Mouse (Mus musculus) layer of hippocampus, adult 18-20 months (tissue): ENCODE results near the gene 2410002F23Rik. TPM values are rescaled to one million over a fixed set of nuclear protein-coding genes. Genes with fewer than 3 reads are reported as not detected.
"Not testable (repeated sequence)": the region's sequence is repeated elsewhere in the genome, so short reads cannot be mapped to it uniquely, and the experiment has no call there.

Source experiments
- DNase-seq, 2 experiments: peaks; one replicate each; pipeline ENCODE4 v3.0.0; 2022; ENCODE audit warnings: low spot score in 2 of 2
- long read RNA-seq: library from polyadenylated mRNA; stranded (forward); transcript quantifications from one replicate; pipeline ENCODE4 v2.0.0, GENCODE M21; 2021
- total RNA-seq, 2 experiments: library from RNA; stranded (reverse); gene quantifications; 2 replicates each; pipeline ENCODE4 v1.2.3; 2021

The 2410002F23Rik gene
- total RNA-seq: 10 to 100 TPM; 78.3 to 89.3 TPM
- long read RNA-seq, transcript 2410002F23Rik-201 (6 exons, 1,982 nt): major isoform, 48 of 84 reads
- long read RNA-seq, transcript 2410002F23Rik-208 (6 exons, 784 nt): minor isoform, 9 of 84 reads
- long read RNA-seq, partial matches to known transcripts: 10 of 84 reads
- long read RNA-seq, other reads (novel, unspliced or antisense): 12 of 84 reads

- peak; percentile 87 to 94 for DNase-seq
These were observed at the start of gene 2410002F23Rik, which contains the start of gene 1700028J19Rik for GRCm38 (mm10) chr7:44246055-44246983. Gene 2410002F23Rik (plus strand): TSS chr7:44246722. Gene 1700028J19Rik (minus strand): TSS chr7:44246695.

- DNase-seq: no peak
These were observed 48.6 kb upstream of the 2410002F23Rik start, which contains the start of gene Klk1b3 for GRCm38 (mm10) chr7:44197891-44198290. Gene Klk1b3 (plus strand): TSS chr7:44198191.

GRCm38 (mm10) chr7:44207135-44207534 lies 39.4 kb upstream of the 2410002F23Rik start, which contains the start of gene Klk1b4:
Gene Klk1b4 (plus strand): TSS chr7:44207435.
- not testable (repeated sequence) for DNase-seq

- no peak for DNase-seq
These were observed 38.2 kb upstream of the 2410002F23Rik start for GRCm38 (mm10) chr7:44208307-44208706.

- DNase-seq: no peak
These were observed 30.9 kb upstream of the 2410002F23Rik start, which contains the start of gene Klk1b5 for GRCm38 (mm10) chr7:44215645-44216044. Gene Klk1b5 (plus strand): TSS chr7:44215945.

- DNase-seq: not testable (repeated sequence)
These were observed 24.9 kb upstream of the 2410002F23Rik start for GRCm38 (mm10) chr7:44221601-44222000.

- not testable (repeated sequence) for DNase-seq
These were observed 24.2 kb upstream of the 2410002F23Rik start for GRCm38 (mm10) chr7:44222335-44222734.

GRCm38 (mm10) chr7:44225076-44225475 lies 21.4 kb upstream of the 2410002F23Rik start, which contains the start of gene Klk1:
Gene Klk1 (plus strand): TSS chr7:44225360.
- no peak for DNase-seq

- no peak for DNase-seq
These were observed 10.6 kb upstream of the 2410002F23Rik start, which contains the start of gene Gm36864 for GRCm38 (mm10) chr7:44235909-44236308. Gene Gm36864 (plus strand): TSS chr7:44236177.

- no peak for DNase-seq
These were observed 6.6 kb upstream of the 2410002F23Rik start for GRCm38 (mm10) chr7:44239913-44240312.

- no peak for DNase-seq
These were observed 5.8 kb upstream of the 2410002F23Rik start for GRCm38 (mm10) chr7:44240712-44241111.

GRCm38 (mm10) chr7:44241163-44241562 lies 5.4 kb upstream of the 2410002F23Rik start:
- DNase-seq: no peak

GRCm38 (mm10) chr7:44244080-44244479 lies 2.4 kb upstream of the 2410002F23Rik start:
- no peak for DNase-seq

- DNase-seq: peak in 1 of 2 experiments; percentile 48
These were observed 505 bp downstream of the 2410002F23Rik start for GRCm38 (mm10) chr7:44246984-44247470.

- no peak for DNase-seq
These were observed 1.4 kb downstream of the 2410002F23Rik start for GRCm38 (mm10) chr7:44247971-44248370.

GRCm38 (mm10) chr7:44249248-44249647 lies 2.7 kb downstream of the 2410002F23Rik start:
- DNase-seq: no peak

- not testable (repeated sequence) for DNase-seq
These were observed 4.3 kb downstream of the 2410002F23Rik start for GRCm38 (mm10) chr7:44250732-44251275.

GRCm38 (mm10) chr7:44253023-44253616 lies 6.6 kb downstream of the 2410002F23Rik start:
- DNase-seq: no peak

- no peak for DNase-seq
These were observed 8.4 kb downstream of the 2410002F23Rik start for GRCm38 (mm10) chr7:44254930-44255329.

GRCm38 (mm10) chr7:44257278-44257677 lies 10.8 kb downstream of the 2410002F23Rik start, which contains the start of gene Acp4:
Gene Acp4 (minus strand): TSS chr7:44257378.
- no peak for DNase-seq

GRCm38 (mm10) chr7:44260410-44260809 lies 13.9 kb downstream of the 2410002F23Rik start:
- no peak for DNase-seq
